ENCODE assay signal across 9 mouse cellular contexts in the genomic region with DNA sequence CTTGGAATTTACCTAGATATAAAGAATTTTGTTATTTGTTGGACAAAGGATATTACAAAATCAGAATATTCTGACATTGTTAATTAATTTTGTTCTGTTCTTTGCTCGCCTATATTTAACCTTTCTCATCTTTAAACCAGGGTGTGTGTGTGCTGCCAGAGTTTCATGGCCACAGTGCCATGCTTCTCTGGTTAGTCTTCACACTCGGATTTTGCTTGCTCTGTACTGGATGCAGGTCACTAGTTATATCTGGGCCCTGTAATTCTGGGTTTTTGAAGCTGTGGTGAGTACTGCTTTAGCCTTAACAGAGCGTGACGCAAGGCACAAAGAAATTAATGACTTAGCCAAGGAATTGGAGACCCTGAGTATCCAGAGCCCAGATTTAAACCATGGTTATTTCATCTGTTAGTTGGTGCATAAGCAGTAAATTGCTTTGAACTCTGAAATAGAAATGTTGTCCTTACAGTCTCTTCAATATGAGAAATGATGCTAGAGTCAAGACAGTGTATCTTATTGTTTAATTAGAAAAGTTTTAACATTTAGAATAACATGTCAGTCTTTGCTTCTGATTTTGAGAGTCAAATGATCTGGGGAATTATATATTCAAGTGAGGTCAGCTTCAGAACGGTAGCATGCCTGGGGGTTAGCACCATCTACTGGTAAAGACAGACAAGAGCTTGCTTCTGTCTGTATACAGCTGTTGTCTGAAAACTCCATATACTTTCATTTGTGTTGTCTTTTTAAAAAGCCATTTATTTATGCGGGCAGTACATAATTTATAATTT. TPM values are rescaled to one million over a fixed set of nuclear protein-coding genes. Genes with fewer than 3 reads are reported as not detected.
DNase-seq lines count a peak whose midpoint lies in the region; ATAC-seq and TF ChIP-seq lines count a peak whose summit lies in the region.
"Had no signal": no experiment of that assay in that cellular context is flagged by ENCODE, and none has a peak within 500 bp of the region (broad histone marks: within the 10 kb centered on the region; RNA-seq: fewer than 3 reads in every experiment).

No protein-coding gene starts in this region.

- H3K4me1 ChIP-seq in forebrain, embryonic 15.5 days: no peaks in the 10 kb centered on the region
- no peaks in the 10 kb centered on the region for H3K4me1 ChIP-seq in liver, postnatal 0 days (ENCODE audit: insufficient read depth)

- no peak overlapping the region for H3K4me2 ChIP-seq in forebrain, embryonic 15.5 days (replicated peaks)
- no peak overlapping the region for H3K4me2 ChIP-seq in liver, postnatal 0 days (ENCODE audit: low read depth, low read length)
- H3K4me2 ChIP-seq: limb, embryonic 13.5 days had no signal

- peak; percentile 79 for ATAC-seq in forebrain, embryonic 15.5 days (replicated peaks)
- ATAC-seq in liver, postnatal 0 days: no peak

- H3K27ac ChIP-seq in forebrain, embryonic 15.5 days (replicated peaks): no peak overlapping the region
- H3K27ac ChIP-seq in liver, postnatal 0 days (ENCODE audit: low read depth): no peak overlapping the region
- H3K27ac ChIP-seq: limb, embryonic 13.5 days had no signal

- TF ChIP-seq EP300 in liver, postnatal 0 days (IDR thresholded peaks at IDR 0.05; ENCODE audit: low read depth): no peak

- no peak overlapping the region for H3K4me3 ChIP-seq in forebrain, embryonic 15.5 days
- no peak overlapping the region for H3K4me3 ChIP-seq in liver, postnatal 0 days (ENCODE audit: low read depth, low read length)
- H3K4me3 ChIP-seq: limb, embryonic 13.5 days had no signal

- H3K9ac ChIP-seq in forebrain, embryonic 15.5 days (replicated peaks): no peak overlapping the region
- no peak overlapping the region for H3K9ac ChIP-seq in liver, postnatal 0 days (replicated peaks)
- H3K9ac ChIP-seq: limb, embryonic 13.5 days had no signal

- no peaks in the 10 kb centered on the region for H3K9me3 ChIP-seq in forebrain, embryonic 15.5 days
- H3K9me3 ChIP-seq in liver, postnatal 0 days (ENCODE audit: low read length): no peaks in the 10 kb centered on the region
- H3K9me3 ChIP-seq: limb, embryonic 13.5 days had no signal

- TF ChIP-seq CTCF in liver, postnatal 0 days (IDR thresholded peaks at IDR 0.05; ENCODE audit: low read depth): peak; percentile 77

- WGBS in forebrain, embryonic 15.5 days: 49% methylated on average over 6 of the region's 6 CpGs
- WGBS in liver, postnatal 0 days (ENCODE audit: insufficient replicate concordance): 57% methylated on average over 6 of the region's 6 CpGs

- DNase-seq in kidney, adult 8-10 months: peak; percentile 26 to 39
- no peak for DNase-seq in kidney, adult 11 months
- peak; percentile 8 to 12 for DNase-seq in CD8-positive naive resting alpha-beta T cell, adult 2 months (ENCODE audit: low read depth in 2 of 2, low spot score in 2 of 2)
- DNase-seq in ZHBTc4 (ENCODE audit: low read depth, low spot score): peak; percentile 37
- no peak for DNase-seq in liver, postnatal 0 days
- DNase-seq in right cerebral cortex, postnatal 4 days: peak; percentile 12
- DNase-seq in urinary bladder, postnatal 25 days (ENCODE audit: low spot score): no peak

- no peaks in the 10 kb centered on the region for H3K36me3 ChIP-seq in forebrain, embryonic 15.5 days
- H3K36me3 ChIP-seq in liver, postnatal 0 days (replicated peaks; ENCODE audit: insufficient read depth, low read length): peaks cover 3% of the 10 kb centered on the region; the same call in 1 of the 2 replicates
- H3K36me3 ChIP-seq: limb, embryonic 13.5 days had no signal

- no peaks in the 10 kb centered on the region for H3K27me3 ChIP-seq in forebrain, embryonic 15.5 days
- H3K27me3 ChIP-seq in liver, postnatal 0 days (ENCODE audit: insufficient read depth, low read length): no peaks in the 10 kb centered on the region
- H3K27me3 ChIP-seq: limb, embryonic 13.5 days had no signal

RNA-seq across cellular contexts. Expression of gene Tmem38b, which starts 19.2 kb away (rescaled TPM):
- polyA plus RNA-seq in forebrain, embryonic 15.5 days (2015; fragmentation: Nextera tagmentation; extraction: Ambion mirVana): 5.6 and 6.7 TPM in 2 replicates
- 15.2 and 17.0 TPM in 2 replicates for polyA plus RNA-seq in liver, postnatal 0 days (2015; fragmentation: Nextera tagmentation; extraction: Ambion mirVana)

Comparison
In these comparisons a context has a peak if more than half of its experiments do, and no peak if none do; other contexts are left out.
1. DNase-seq: peak in kidney, adult 8-10 months (2 of 2), CD8-positive naive resting alpha-beta T cell, adult 2 months (2 of 2), ZHBTc4 (single experiment) and right cerebral cortex, postnatal 4 days (single experiment); none in kidney, adult 11 months (single experiment), liver, postnatal 0 days (single experiment) and urinary bladder, postnatal 25 days (single experiment).